Mouse (Mus musculus) embryonic facial prominence, embryonic 11.5 days (tissue): ENCODE data around the gene Rrp15. TPM values are rescaled to one million over a fixed set of nuclear protein-coding genes. Genes with fewer than 3 reads are reported as not detected.

ENCODE experiments used
- ATAC-seq: fragments of 200-750 bp; cut with Nextera tagmentation; replicated peaks from 2 replicates; pipeline ENCODE4 v1.8.0; 2017; ENCODE audit warnings: low read depth; ENCODE audit not compliant: insufficient number of reproducible peaks, low FRiP score, low TSS enrichment
- DNase-seq: peaks from one replicate; pipeline ENCODE4 v3.0.0-alpha.2; 2015; ENCODE audit warnings: low spot score
- H3K27ac ChIP-seq: fragments of 300-500 bp; sonication (generic); replicated peaks from 2 replicates; pipeline ENCODE4 v1.5.1; 2014; ENCODE audit warnings: mild to moderate bottlenecking, low read depth, low read length, control low read depth
- H3K27me3 ChIP-seq: fragments of 300-500 bp; sonication (generic); 2 replicates; pipeline ENCODE4 v1.6.1; 2014; ENCODE audit warnings: mild to moderate bottlenecking, low read length, moderate library complexity, mixed read lengths; ENCODE audit not compliant: control insufficient read depth, insufficient read depth
- H3K36me3 ChIP-seq: fragments of 300-500 bp; sonication (generic); replicated peaks from 2 replicates; pipeline ENCODE4 v1.6.1; 2014; ENCODE audit warnings: low read depth, mild to moderate bottlenecking, low read length, moderate library complexity, mixed read lengths; ENCODE audit not compliant: control insufficient read depth, insufficient read depth
- H3K4me1 ChIP-seq: fragments of 300-500 bp; sonication (generic); 2 replicates; pipeline ENCODE4 v1.6.1; 2014; ENCODE audit warnings: low read length, mixed read lengths; ENCODE audit not compliant: control insufficient read depth, insufficient read depth
- H3K4me2 ChIP-seq: fragments of 300-500 bp; sonication (generic); 2 replicates; pipeline ENCODE4 v1.6.1; 2014; ENCODE audit warnings: low read depth, mild to moderate bottlenecking, control low read depth, low read length, moderate library complexity
- H3K4me3 ChIP-seq: fragments of 300-500 bp; sonication (generic); 2 replicates; pipeline ENCODE4 v1.5.1; 2014; ENCODE audit warnings: low read depth, low read length, control low read depth
- H3K9ac ChIP-seq: fragments of 300-500 bp; sonication (generic); replicated peaks from 2 replicates; pipeline ENCODE4 v1.6.1; 2014; ENCODE audit warnings: mild to moderate bottlenecking, control low read depth, low read length
- H3K9me3 ChIP-seq: fragments of 300-500 bp; sonication (generic); replicated peaks from 2 replicates; pipeline ENCODE4 v1.6.1; 2016; ENCODE audit warnings: mild to moderate bottlenecking, low read length, inconsistent platforms, mixed read lengths; ENCODE audit not compliant: control insufficient read depth
- WGBS: fragments of 180-500 bp; shearing (Covaris S2); extraction: QIAGEN DNeasy Blood & Tissue Kit; methylation state at CpG from one replicate; pipeline ENCODE4 v1.1.7; 2014; 5-methylcytosine and 5-hydroxymethylcytosine counted together
- polyA plus RNA-seq: library from polyadenylated mRNA; unstranded; fragments of >200 nt; fragmentation: Nextera tagmentation; extraction: Ambion mirVana; gene quantifications from 2 replicates; pipeline ENCODE4 v1.2.1, GENCODE M21; 2014

The Rrp15 gene
- polyA plus RNA-seq, 1 experiment from 2014 or later: 87.4 TPM

- 80% methylated on average over 9 of the region's 9 CpGs for WGBS
- ATAC-seq (no peak), DNase-seq (no peak)
- H3K4me3 ChIP-seq: no peak overlapping the region
- no peak overlapping the region for H3K4me2 ChIP-seq
- H3K27me3 ChIP-seq: no peaks in the 10 kb centered on the region
- H3K36me3 ChIP-seq: peaks cover 2% of the 10 kb centered on the region
- no peaks in the 10 kb centered on the region for H3K9me3 ChIP-seq
- no peak overlapping the region for H3K27ac ChIP-seq
- H3K4me1 ChIP-seq: no peaks in the 10 kb centered on the region; the same call in 1 of the 2 replicates
- no peak overlapping the region for H3K9ac ChIP-seq
These were observed 26.9 kb downstream of the Rrp15 start for GRCm38 (mm10) chr1:186722299-186722698.

- H3K36me3 ChIP-seq: peaks cover 2% of the 10 kb centered on the region
- H3K9ac ChIP-seq: no peak overlapping the region
- H3K27ac ChIP-seq: no peak overlapping the region
- H3K4me3 ChIP-seq: no peak overlapping the region
- H3K9me3 ChIP-seq: no peaks in the 10 kb centered on the region
- no peaks in the 10 kb centered on the region; the same call in 1 of the 2 replicates for H3K4me1 ChIP-seq
- DNase-seq (peak; percentile 90), ATAC-seq (peak; percentile 73)
- 34% methylated on average over 12 of the region's 12 CpGs for WGBS
- H3K27me3 ChIP-seq: no peaks in the 10 kb centered on the region
- H3K4me2 ChIP-seq: no peak overlapping the region
These were observed 27.3 kb downstream of the Rrp15 start for GRCm38 (mm10) chr1:186721846-186722245.

- no peaks in the 10 kb centered on the region for H3K9me3 ChIP-seq
- DNase-seq: no peak
These were observed 28.0 kb downstream of the Rrp15 start for GRCm38 (mm10) chr1:186721166-186721565.

GRCm38 (mm10) chr1:186719708-186720107 is 29.4 kb downstream of the Rrp15 start:
- H3K9me3 ChIP-seq: no peaks in the 10 kb centered on the region
- no peak overlapping the region for H3K9ac ChIP-seq
- DNase-seq: peak; percentile 37
- no peak overlapping the region for H3K27ac ChIP-seq
- H3K4me1 ChIP-seq: no peaks in the 10 kb centered on the region; the same call in 1 of the 2 replicates
- peaks cover 2% of the 10 kb centered on the region for H3K36me3 ChIP-seq
- WGBS: 86% methylated on average over 9 of the region's 9 CpGs
- no peaks in the 10 kb centered on the region for H3K27me3 ChIP-seq
- no peak for ATAC-seq
- no peak overlapping the region for H3K4me3 ChIP-seq
- H3K4me2 ChIP-seq: no peak overlapping the region

More at GRCm38 (mm10) chr1:186721166-186721565, 28.0 kb downstream of the Rrp15 start:
- 90% methylated on average over 11 of the region's 11 CpGs for WGBS
- H3K4me3 ChIP-seq: no peak overlapping the region
- no peak for ATAC-seq
- no peaks in the 10 kb centered on the region for H3K27me3 ChIP-seq
- no peaks in the 10 kb centered on the region; the same call in 1 of the 2 replicates for H3K4me1 ChIP-seq
- peaks cover 2% of the 10 kb centered on the region for H3K36me3 ChIP-seq
- H3K9ac ChIP-seq: no peak overlapping the region
- H3K27ac ChIP-seq: no peak overlapping the region
- no peak overlapping the region for H3K4me2 ChIP-seq

- ATAC-seq (no peak), DNase-seq (no peak)
- no peak overlapping the region for H3K9ac ChIP-seq
- H3K4me3 ChIP-seq: no peak overlapping the region
- H3K9me3 ChIP-seq: no peaks in the 10 kb centered on the region
- no peak overlapping the region for H3K4me2 ChIP-seq
- WGBS: 85% methylated on average over 5 of the region's 5 CpGs
- H3K27ac ChIP-seq: no peak overlapping the region
- peaks cover 2% of the 10 kb centered on the region for H3K36me3 ChIP-seq
- no peaks in the 10 kb centered on the region for H3K27me3 ChIP-seq
- H3K4me1 ChIP-seq: no peaks in the 10 kb centered on the region; the same call in 1 of the 2 replicates
These were observed 30.3 kb downstream of the Rrp15 start for GRCm38 (mm10) chr1:186718881-186719280.

GRCm38 (mm10) chr1:186714980-186715896 is 33.9 kb downstream of the Rrp15 start:
- H3K27me3 ChIP-seq: no peaks in the 10 kb centered on the region
- no peak overlapping the region for H3K4me3 ChIP-seq
- peaks cover 2% of the 10 kb centered on the region for H3K36me3 ChIP-seq
- no peak for ATAC-seq
- no peak overlapping the region for H3K4me2 ChIP-seq
- H3K9me3 ChIP-seq: no peaks in the 10 kb centered on the region
- 82% methylated on average over 17 of the region's 17 CpGs for WGBS
- no peaks in the 10 kb centered on the region for H3K4me1 ChIP-seq
- no peak overlapping the region for H3K27ac ChIP-seq
- no peak overlapping the region for H3K9ac ChIP-seq
- DNase-seq: no peak

GRCm38 (mm10) chr1:186714215-186714614 is 34.9 kb downstream of the Rrp15 start:
- ATAC-seq: no peak
- no peaks in the 10 kb centered on the region for H3K36me3 ChIP-seq
- 89% methylated on average over 4 of the region's 4 CpGs for WGBS

GRCm38 (mm10) chr1:186712802-186713471 is 36.2 kb downstream of the Rrp15 start:
- H3K9me3 ChIP-seq: no peaks in the 10 kb centered on the region
- DNase-seq (peak; percentile 78), ATAC-seq (no peak)
- no peak overlapping the region for H3K9ac ChIP-seq
- no peaks in the 10 kb centered on the region for H3K4me1 ChIP-seq
- no peak overlapping the region for H3K4me3 ChIP-seq
- no peaks in the 10 kb centered on the region for H3K27me3 ChIP-seq
- WGBS: 3% methylated on average over 3 of the region's 3 CpGs
- no peak overlapping the region for H3K4me2 ChIP-seq
- H3K27ac ChIP-seq: no peak overlapping the region
- H3K36me3 ChIP-seq: no peaks in the 10 kb centered on the region

More at GRCm38 (mm10) chr1:186714215-186714614, 34.9 kb downstream of the Rrp15 start:
- no peak overlapping the region for H3K4me2 ChIP-seq
- no peak for DNase-seq
- H3K9me3 ChIP-seq: no peaks in the 10 kb centered on the region
- H3K27me3 ChIP-seq: no peaks in the 10 kb centered on the region
- H3K9ac ChIP-seq: no peak overlapping the region
- no peak overlapping the region for H3K4me3 ChIP-seq
- H3K4me1 ChIP-seq: no peaks in the 10 kb centered on the region
- H3K27ac ChIP-seq: no peak overlapping the region
